Mouse (Mus musculus) C2C12 (cell line): Measurements from ENCODE around the gene Diaph3. TPM values are rescaled to one million over a fixed set of nuclear protein-coding genes. Genes with fewer than 3 reads are reported as not detected.

Experiments
- H3K27me3 ChIP-seq: one replicate; pipeline ENCODE4 v1.6.1; 2011; ENCODE audit not compliant: control insufficient read depth, insufficient read depth, insufficient read length
- H3K36me3 ChIP-seq: one replicate; pipeline ENCODE4 v1.6.1; 2011; ENCODE audit not compliant: control insufficient read depth, insufficient read depth
- H3K4me3 ChIP-seq: one replicate; pipeline ENCODE4 v1.5.1; 2011; ENCODE audit warnings: mild to moderate bottlenecking, control low read depth; ENCODE audit not compliant: poor library complexity, insufficient read depth, severe bottlenecking
- H3K79me2 ChIP-seq: one replicate; pipeline ENCODE4 v1.6.1; 2011; ENCODE audit not compliant: control insufficient read depth, insufficient read depth
- H3K79me3 ChIP-seq: one replicate; pipeline ENCODE4 v1.6.1; 2011; ENCODE audit warnings: low read depth, control low read depth
- H3ac ChIP-seq: one replicate; pipeline ENCODE3; 2011; ENCODE audit warnings: low read depth; ENCODE audit not compliant: control insufficient read depth, insufficient read length
- CEBPB ChIP-seq: IDR thresholded peaks from one replicate; pipeline ENCODE4 v1.6.1; 2011; ENCODE audit warnings: low read depth, mild to moderate bottlenecking, control low read depth, moderate library complexity
- CTCF ChIP-seq: IDR thresholded peaks from one replicate; pipeline ENCODE4 v1.5.1; 2011; ENCODE audit not compliant: control insufficient read depth, insufficient read depth, insufficient read length
- FOSL1 ChIP-seq: IDR thresholded peaks from one replicate; pipeline ENCODE4 v1.8.0; 2011; ENCODE audit warnings: mild to moderate bottlenecking, low read length; ENCODE audit not compliant: poor library complexity, insufficient read depth, severe bottlenecking
- MAX ChIP-seq: IDR thresholded peaks from one replicate; pipeline ENCODE4 v1.6.1; 2011; ENCODE audit warnings: mild to moderate bottlenecking, control low read depth
- MYOD1 ChIP-seq: IDR thresholded peaks from one replicate; pipeline ENCODE4 v1.6.1; 2011; ENCODE audit warnings: low read depth; ENCODE audit not compliant: control insufficient read depth, insufficient read length
- MYOG ChIP-seq: IDR thresholded peaks from one replicate; pipeline ENCODE4 v1.6.1; 2011; ENCODE audit not compliant: control insufficient read depth, insufficient read length; ENCODE audit errors: extremely low read depth
- USF1 ChIP-seq: IDR thresholded peaks from one replicate; pipeline ENCODE4 v1.6.1; 2011; ENCODE audit warnings: low read depth, mild to moderate bottlenecking, control low read depth, moderate library complexity
- polyA plus RNA-seq: library from polyadenylated mRNA; unstranded; fragments of >200 nt; fragmentation: generic; extraction: Trizol; gene quantifications from one replicate; pipeline ENCODE4 v1.2.1, GENCODE M21; 2012; ENCODE audit warnings: missing spikeins

Diaph3 gene
- polyA plus RNA-seq, 1 experiment = 14.3 TPM

- TF ChIP-seq USF1 (no peak), CEBPB (no peak), MYOD1 (no peak), CTCF (no peak)
- H3K27me3 ChIP-seq = no peaks in the 10 kb centered on the region
Observed at GRCm38 (mm10) chr14:87146704-87147103, 5.7 kb upstream of the Diaph3 start.

GRCm38 (mm10) chr14:87145351-87145750 lies 4.3 kb upstream of the Diaph3 start:
- peaks cover under 1% of the 10 kb centered on the region for H3K79me3 ChIP-seq
- TF ChIP-seq USF1 (no peak), FOSL1 (no peak), MYOD1 (no peak), MYOG (no peak)
- H3ac ChIP-seq = no peak overlapping the region
- H3K79me2 ChIP-seq = peaks cover 4% of the 10 kb centered on the region
- no peaks in the 10 kb centered on the region for H3K36me3 ChIP-seq
- no peak overlapping the region for H3K4me3 ChIP-seq
- no peaks in the 10 kb centered on the region for H3K27me3 ChIP-seq

More at GRCm38 (mm10) chr14:87146704-87147103, 5.7 kb upstream of the Diaph3 start:
- H3K79me2 ChIP-seq = no peaks in the 10 kb centered on the region
- no peaks in the 10 kb centered on the region for H3K36me3 ChIP-seq
- no peak overlapping the region for H3ac ChIP-seq
- H3K4me3 ChIP-seq = no peak overlapping the region
- no peaks in the 10 kb centered on the region for H3K79me3 ChIP-seq

- no peaks in the 10 kb centered on the region for H3K27me3 ChIP-seq
- H3ac ChIP-seq = no peak overlapping the region
- H3K79me3 ChIP-seq = peaks cover 31% of the 10 kb centered on the region
- H3K4me3 ChIP-seq = no peak overlapping the region
- TF ChIP-seq USF1 (no peak), CTCF (no peak), FOSL1 (no peak), MAX (no peak), CEBPB (no peak), MYOG (no peak), MYOD1 (no peak)
- no peaks in the 10 kb centered on the region for H3K36me3 ChIP-seq
- peaks cover 40% of the 10 kb centered on the region for H3K79me2 ChIP-seq
Observed at GRCm38 (mm10) chr14:87141777-87142176, 742 bp upstream of the Diaph3 start.

- peaks cover 44% of the 10 kb centered on the region for H3K79me3 ChIP-seq
- H3K27me3 ChIP-seq = no peaks in the 10 kb centered on the region
- peak overlapping the region; percentile 78 for H3ac ChIP-seq
- no peaks in the 10 kb centered on the region for H3K36me3 ChIP-seq
- TF ChIP-seq MYOG (no peak), FOSL1 (no peak), CTCF (no peak), USF1 (no peak), CEBPB (no peak), MAX (no peak), MYOD1 (no peak)
- H3K4me3 ChIP-seq = peak overlapping the region; percentile 57
- H3K79me2 ChIP-seq = peaks cover 53% of the 10 kb centered on the region
Observed at GRCm38 (mm10) chr14:87140327-87140962, 590 bp downstream of the Diaph3 start.

GRCm38 (mm10) chr14:87126076-87126639 lies 14.9 kb downstream of the Diaph3 start:
- H3K27me3 ChIP-seq = no peaks in the 10 kb centered on the region
- H3K36me3 ChIP-seq = peaks cover 15% of the 10 kb centered on the region

GRCm38 (mm10) chr14:87125492-87125891 lies 15.5 kb downstream of the Diaph3 start:
- H3K79me3 ChIP-seq = peaks cover 88% of the 10 kb centered on the region
- peaks cover 15% of the 10 kb centered on the region for H3K36me3 ChIP-seq
- H3K79me2 ChIP-seq = peaks cover 92% of the 10 kb centered on the region
- no peak overlapping the region for H3K4me3 ChIP-seq
- no peak overlapping the region for H3ac ChIP-seq
- no peaks in the 10 kb centered on the region for H3K27me3 ChIP-seq
- TF ChIP-seq CTCF (no peak), USF1 (no peak), FOSL1 (no peak), CEBPB (no peak), MYOD1 (no peak), MAX (no peak), MYOG (no peak)

More at GRCm38 (mm10) chr14:87126076-87126639, 14.9 kb downstream of the Diaph3 start:
- no peak for TF ChIP-seq MYOD1
- no peak for TF ChIP-seq USF1
- no peak for TF ChIP-seq CEBPB
- no peak for TF ChIP-seq MYOG
- no peak for TF ChIP-seq MAX
- TF ChIP-seq FOSL1 = no peak
- no peak for TF ChIP-seq CTCF
- Histone ChIP-seq H3K4me3 (no peak overlapping the region), H3K79me2 (peaks cover 99% of the 10 kb centered on the region), H3ac (no peak overlapping the region), H3K79me3 (peaks cover 92% of the 10 kb centered on the region)
